Mouse (Mus musculus): ENCODE results near the gene Fam219a.
A peak's percentile ranks its signal among the peaks of the same experiment; 100 is the strongest.

Gene Fam219a

DNA sequence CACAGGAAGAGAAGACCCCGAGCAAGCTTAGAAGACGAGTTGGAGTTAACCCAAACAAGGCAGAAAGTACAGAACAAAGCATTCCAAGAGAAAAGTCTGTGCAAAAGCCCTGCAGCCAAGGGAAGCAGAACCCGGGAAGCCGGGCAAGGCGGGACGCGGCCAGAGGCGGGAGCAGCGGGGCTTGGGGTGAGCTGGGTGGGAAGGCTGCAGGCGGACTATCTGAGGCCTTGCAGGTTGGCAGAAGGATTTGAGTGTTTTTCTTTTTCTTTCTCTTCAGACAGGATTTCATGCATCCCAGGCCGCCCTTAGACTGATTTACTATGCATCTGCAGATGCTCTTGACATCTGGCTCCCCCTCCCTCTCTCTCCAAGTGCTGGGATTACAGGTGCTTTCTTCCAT lies 16.2 kb downstream of the Fam219a start:
- no peak for DNase-seq (ENCODE audit: low spot score)

DNA sequence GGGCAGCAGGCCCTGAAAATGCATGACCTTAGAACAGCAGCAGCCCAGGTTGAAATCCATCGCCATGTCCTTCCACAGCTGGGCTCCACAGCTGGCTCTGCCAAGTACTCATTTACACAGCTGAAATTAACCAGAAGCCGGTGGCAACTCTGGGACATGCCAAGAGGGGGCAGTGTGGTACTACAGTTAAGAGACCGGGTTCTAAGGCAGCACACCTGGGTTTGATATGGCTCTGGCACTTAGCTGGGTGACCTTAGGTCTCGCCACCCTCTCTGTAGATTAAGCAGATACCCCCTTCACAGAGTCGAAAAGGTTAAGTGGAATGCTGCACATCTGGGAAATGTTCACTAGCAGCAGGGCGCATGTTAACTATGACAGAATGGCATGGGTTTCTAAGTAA lies 16.8 kb downstream of the Fam219a start:
- peak; percentile 85 for DNase-seq (ENCODE audit: low spot score)

DNA sequence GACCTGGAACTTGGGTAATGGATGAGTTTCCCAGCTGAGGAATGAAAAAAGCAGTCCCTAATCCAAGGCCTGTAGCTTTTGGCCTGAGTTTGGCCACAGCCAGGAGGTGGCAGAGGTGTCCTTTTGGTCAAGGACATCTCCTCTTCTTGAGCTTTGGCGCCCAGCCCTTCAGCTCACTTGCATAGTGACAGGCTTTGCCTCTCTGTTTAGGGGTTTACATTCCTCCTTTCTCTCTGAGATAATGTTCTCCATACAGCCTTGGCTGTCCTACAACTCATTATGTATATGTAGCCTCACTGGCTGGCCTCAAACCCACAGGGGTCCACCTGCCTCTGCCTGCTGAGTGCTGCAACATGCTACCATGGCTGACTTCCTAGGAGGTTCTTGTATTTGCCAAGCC lies 22.3 kb downstream of the Fam219a start:
- no peak for DNase-seq (ENCODE audit: low spot score)

DNA sequence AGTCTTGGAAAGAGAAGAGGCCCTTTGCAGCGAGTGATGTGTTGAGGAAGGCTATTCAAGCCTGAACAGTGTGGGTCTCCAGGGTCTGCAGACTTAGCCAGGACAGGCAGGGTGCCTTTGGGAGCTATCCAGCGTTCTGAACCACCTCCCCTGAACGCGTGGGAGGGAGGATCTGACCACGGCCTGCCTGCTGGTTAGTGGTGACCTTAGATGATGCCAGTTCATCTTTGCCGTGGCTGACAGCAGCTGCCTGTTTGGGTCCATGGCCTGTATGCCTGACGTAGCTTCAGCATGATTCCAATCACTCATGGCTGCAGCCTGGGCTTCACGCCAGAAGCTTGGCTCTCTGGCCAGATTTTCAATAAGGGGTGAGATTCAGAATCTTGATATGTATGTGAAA lies 23.4 kb downstream of the Fam219a start:
- DNase-seq (ENCODE audit: low spot score) = peak; percentile 64

DNA sequence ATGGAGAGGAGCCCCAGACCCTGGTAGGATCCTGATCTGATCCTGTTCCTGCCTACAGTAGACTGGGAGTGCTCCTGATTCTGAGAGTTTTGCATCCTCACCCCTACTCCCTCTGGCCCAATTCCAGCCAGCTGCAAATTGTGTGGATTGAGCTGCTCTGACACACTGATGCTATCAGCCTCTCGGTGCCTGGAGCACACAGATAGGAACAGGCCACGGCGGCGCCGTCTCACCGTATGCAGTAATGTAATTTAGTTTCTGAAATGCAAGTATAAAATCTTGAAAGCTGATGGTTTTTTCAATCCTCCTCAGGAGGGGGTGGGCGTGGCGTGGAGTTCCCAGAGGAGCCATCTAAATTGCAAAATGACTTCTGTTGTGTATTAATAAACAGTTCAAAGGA lies 27.2 kb downstream of the Fam219a start:
- DNase-seq (ENCODE audit: low spot score) = no peak

DNA sequence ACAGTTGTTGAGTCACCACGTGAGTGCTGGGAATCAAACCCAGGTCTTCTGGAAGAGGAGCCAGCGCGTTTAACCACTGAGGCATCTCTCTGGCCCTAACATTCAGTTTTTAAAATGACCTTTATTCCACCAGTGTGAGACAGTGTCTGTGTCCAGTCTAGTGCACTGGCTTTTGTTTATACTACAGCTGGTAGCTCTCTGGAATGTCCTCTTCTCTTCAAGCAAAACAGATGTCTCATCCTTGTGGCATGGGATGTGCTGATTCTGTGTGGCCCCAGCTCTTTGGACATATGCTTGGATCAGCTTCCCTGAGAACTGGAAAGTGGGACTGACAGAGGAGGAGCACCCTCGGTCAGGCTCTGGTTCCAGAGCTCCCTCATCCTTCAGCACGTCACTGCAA lies 34.5 kb downstream of the Fam219a start:
- DNase-seq (ENCODE audit: low spot score) = no peak

DNA sequence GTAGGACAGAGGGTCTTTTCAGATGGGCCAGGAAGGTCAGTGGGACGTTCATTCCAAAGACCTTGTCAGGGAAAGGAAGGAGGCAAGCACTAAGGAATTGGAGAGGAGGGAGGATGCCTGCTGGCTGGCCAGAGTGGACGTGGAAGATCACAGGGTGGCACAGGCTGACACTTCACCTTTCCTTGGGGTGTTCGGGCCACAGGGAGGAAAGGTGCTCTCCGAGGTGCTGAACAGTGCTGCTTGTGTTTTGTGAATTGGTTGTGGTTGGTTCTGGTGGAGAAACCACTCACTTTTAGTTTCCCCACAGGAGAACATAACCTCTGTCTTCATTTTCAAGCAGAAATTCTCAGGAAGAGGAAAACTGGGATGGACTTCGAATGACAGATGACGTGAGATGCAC lies 36.9 kb downstream of the Fam219a start:
- peak; percentile 65 for DNase-seq (ENCODE audit: low spot score)

DNA sequence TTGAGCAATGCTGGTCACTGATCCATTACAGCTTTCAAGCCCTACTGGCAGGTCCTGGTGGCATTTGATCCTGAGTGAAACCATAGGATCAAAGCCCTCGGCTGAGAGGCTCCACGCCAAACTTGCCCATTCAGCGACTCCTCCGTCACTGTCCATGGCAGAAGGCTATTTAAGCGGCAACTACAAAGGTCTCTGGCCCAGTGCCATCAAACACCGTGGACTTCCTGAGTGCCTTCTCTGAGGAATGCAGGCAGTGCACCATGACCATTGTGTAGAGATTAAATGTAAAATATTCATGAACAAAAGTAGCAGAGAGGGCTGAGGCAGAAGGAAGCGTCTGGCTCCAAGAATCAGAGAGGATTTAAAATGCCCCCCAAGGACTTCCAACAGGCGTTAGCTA lies 41.3 kb downstream of the Fam219a start:
- DNase-seq (ENCODE audit: low spot score) = no peak

DNA sequence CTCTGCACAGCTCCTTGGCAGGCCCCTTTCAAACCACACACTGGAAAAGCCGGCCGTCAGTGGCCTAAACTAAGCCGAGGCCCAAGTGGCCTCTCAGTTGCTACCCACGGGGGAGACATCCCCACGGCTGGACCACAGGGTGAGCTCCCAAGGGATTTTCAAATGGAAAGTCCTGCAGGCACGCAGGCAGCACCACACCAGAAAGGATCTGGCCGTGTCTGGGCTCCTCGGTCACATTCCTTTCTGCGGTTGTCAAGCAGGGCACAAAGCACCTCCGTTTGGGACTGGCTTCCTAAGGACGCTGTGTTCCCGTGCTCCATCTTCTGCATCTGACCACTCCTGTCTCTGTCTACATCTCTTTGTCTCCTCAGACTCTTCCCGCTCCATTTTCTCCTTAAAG lies 42.3 kb downstream of the Fam219a start:
- DNase-seq (ENCODE audit: low spot score) = no peak

DNA sequence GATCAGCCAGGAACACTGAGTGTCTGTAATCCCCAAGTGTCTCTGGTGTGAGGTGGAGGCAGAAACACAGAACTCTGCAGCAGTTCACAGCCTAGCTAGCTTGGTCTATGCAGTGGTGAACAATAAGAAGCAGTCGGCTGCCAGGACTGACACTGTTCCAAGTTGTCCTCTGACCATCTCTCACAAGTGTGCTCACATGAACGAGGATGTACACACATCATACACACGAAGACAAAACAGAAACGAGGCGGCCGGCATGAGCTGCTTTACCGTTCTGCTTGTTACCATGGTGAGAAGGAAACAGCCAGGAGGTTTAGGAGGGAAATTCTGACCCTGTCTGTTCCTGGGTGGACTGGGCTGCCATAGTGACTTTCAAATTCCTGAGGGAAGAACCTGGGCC lies 42.8 kb downstream of the Fam219a start:
- DNase-seq (ENCODE audit: low spot score) = no peak

DNA sequence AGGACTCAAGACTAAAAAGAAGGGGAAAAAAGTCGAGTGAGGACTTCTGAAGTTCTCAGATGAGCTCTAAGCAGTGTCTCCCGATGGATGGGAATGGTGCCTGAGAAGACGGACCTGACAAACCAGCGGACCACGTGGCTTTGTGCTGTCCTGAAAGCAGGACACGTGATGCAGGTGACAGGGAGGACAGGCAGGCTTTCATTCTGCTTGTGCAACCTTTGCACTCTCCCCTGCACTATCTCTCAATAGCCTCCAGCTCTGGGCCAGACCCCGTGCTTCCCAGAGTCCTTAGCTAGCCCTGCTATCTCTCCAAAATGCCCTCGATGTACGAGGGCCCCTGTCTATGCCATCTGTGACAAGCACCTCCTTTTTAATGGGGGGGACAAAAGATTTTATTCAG lies 44.5 kb downstream of the Fam219a start:
- no peak for DNase-seq (ENCODE audit: low spot score)

DNA sequence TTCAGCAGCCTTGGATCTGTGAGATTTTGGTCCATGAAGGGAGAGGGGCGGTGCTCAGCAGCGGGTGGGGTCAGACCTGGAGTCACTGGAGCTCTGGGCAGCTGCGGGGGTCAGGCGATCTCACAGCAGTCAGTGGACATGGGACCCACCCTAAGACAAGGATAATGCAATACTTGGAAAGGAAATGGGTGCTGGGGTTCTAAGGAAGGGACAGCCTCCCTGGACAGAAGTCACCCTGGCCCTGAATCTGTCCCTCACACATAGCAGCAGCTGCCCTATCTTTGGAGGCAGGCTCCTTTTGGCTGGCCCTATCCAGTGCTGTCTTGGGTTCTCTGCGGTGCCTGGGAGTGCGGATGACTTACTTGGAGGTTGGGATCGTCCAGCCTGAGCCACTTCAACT lies 45.5 kb downstream of the Fam219a start:
- no peak for DNase-seq (ENCODE audit: low spot score)

DNA sequence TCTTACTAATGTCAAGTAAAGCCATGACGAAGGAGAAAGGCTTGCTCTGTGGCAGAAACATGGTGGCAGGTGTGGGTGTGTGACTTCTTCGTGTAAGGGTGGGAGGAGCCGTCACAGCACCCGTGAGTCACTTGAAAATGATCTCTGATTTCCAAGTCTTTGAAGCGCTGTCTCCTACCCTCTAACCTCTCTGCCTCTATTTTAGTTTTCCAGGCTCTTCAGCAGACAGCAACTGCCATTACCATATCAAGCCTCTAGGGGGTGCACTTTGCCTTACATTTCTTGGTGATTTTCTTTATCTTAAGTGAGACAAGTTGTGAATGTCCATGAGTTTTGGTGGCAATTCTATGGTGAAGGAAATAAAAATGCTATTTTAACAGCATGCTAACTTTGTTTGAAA lies 46.5 kb downstream of the Fam219a start:
- DNase-seq (ENCODE audit: low spot score) = peak; percentile 78

DNA sequence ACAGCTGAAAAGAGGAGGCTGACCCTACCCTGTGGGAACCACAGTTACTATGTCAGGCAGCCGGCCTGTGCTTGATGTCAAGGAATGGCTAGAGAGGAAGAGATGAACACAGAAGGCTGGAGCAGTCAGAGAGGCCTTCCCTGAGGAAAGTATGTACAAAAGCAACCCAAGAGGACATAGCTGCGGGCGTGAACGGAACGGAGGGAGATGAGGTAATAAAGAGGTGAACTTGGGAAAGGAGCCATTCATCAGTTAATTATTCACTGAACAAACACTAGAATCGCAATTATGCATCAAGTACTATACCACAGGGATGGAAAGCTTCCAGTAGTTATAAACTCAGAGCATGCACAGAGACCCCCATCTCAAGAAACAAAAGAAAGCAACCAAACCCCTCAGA lies 47.2 kb downstream of the Fam219a start:
- DNase-seq (ENCODE audit: low spot score) = no peak

DNA sequence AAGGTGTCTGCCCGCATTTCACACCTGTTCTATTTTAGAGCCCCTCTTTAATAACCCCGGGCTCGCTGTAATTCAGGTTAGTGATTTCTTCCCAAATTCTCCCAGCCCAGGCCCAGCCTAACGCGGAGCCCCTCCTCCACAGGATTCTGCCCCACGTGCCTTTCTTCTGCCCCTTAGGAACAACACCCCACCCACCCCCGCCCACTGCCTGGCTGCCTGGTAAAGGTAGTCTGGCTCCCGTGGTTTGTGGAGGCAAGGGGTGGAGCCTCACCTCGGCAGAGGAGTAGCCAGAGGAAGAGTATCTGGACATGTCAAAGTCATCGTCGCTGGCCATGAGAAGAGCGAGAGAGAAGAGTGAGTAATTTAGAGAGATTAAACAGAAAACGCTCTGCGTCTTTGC lies 48.7 kb downstream of the Fam219a start:
- DNase-seq (ENCODE audit: low spot score) = no peak

DNA sequence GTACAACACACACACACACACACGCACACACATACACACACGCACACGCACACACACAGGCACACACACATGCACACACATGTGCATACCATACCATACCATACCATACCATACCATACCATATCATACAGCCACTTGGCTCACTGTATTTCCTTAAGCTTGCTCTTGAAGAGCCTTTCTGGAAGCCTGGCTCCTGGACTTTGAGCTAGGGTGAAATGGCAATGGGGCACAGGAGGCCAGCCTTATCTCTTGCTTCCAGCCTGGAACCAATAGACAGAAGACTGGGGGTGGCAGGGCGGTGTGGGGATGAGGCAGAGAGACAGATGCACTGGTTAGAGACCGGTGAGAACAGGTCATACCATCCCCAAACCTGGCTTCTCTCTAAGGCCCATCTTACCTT lies 50.1 kb downstream of the Fam219a start:
- no peak for DNase-seq (ENCODE audit: low spot score)

DNA sequence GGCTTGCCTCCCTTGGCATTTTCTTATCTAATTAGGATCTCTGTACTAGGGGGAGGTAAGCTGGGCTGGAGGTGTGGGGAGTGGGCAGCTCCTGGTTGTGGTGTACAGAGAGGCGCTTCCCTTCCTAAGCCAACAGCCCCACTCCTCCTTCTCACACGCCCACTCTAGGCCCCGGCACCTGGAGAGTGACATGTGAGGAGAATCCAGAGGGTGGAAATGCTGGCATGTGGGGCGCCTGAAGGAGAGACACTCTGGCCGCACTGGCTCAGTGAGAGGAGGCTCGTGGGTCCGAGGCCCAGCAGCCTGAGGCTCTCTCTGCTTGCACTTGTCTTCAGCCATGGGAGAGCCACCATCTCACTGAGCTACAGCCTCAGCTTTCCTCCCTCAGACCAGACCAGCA lies 51.0 kb downstream of the Fam219a start:
- no peak for DNase-seq (ENCODE audit: low spot score)

DNA sequence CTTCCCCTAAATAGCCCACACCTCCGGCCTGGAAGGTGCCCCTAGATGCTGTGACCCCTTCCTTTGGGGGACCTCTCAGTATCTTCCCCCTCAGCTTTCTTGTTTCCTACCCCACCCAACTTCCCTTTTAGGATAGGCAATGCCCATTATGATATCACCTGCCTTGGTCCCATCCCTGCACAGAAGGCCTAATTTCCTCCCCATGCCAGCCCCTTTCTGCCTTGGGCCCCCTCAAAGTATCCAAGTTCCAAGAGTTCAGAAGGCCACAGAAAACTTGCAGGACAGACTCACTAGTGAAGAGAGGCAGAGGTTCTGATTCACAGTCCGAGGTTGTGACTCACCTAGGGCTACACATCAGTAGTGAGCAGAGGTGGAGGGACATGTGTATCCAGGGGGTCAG lies 52.1 kb downstream of the Fam219a start, which contains the start of gene 1110017D15Rik:
Gene 1110017D15Rik (minus strand): TSS at position 101 of the 400 bp plus-strand sequence.
- no peak for DNase-seq (ENCODE audit: low spot score)

DNA sequence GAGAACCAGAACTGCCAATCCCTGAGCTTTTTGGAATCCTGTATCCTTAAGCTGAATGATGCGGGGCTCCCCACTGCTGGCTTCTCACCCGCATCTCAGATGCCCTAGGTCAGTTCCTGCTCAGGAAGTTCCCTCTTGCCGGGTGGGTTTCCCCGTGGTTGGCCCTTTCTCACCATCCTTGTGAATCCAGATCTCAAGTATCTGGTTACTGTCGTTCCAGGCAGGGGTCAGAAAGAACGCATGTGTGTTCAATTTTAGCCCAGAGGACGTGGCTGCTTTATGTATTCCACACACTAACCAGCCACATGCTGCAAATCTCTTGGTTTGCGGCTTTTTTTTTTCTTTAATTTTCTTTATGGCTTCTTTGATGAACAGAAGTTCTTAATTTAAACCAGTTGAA lies 55.6 kb downstream of the Fam219a start:
- no peak for DNase-seq (ENCODE audit: low spot score)

DNA sequence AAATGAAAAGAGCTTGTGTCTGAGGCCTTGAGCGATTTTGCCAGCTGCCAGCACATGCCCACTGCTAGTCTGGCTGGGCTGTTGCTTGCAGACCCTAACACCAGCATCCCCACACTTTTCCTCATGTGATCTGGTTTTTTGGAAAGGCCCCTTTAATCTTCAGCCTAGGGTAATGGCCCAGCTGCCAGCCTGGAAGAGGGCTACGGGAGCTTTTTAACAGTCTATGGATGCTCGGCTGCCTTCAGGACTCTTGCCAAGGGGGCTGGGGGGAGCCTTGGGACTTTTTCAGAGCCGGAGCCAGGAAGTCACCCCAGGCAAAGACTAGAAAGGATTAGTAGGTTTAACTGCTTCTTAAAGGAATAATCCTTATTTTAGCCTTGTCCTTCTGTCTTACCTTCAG lies 56.0 kb downstream of the Fam219a start:
- DNase-seq (ENCODE audit: low spot score) = no peak

DNA sequence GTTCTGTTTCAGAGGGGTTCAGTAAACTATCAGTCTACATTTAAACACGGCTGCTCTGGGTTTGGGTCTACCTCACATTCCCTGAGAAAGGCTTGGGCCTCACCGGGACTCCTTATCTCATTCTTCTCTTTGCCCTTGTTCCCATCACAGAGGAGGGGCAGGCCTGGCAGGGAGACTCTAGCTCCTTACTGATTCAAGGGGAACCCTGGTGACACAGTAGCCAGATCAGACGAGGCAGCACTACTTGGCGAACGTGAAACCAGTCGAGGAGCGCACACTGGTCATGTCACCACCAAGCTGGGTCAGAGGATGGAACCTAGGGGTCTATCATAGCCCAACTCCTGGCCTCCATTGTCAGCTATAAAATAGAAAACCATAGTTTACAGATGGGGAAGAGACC lies 61.3 kb downstream of the Fam219a start:
- DNase-seq (ENCODE audit: low spot score) = no peak

DNA sequence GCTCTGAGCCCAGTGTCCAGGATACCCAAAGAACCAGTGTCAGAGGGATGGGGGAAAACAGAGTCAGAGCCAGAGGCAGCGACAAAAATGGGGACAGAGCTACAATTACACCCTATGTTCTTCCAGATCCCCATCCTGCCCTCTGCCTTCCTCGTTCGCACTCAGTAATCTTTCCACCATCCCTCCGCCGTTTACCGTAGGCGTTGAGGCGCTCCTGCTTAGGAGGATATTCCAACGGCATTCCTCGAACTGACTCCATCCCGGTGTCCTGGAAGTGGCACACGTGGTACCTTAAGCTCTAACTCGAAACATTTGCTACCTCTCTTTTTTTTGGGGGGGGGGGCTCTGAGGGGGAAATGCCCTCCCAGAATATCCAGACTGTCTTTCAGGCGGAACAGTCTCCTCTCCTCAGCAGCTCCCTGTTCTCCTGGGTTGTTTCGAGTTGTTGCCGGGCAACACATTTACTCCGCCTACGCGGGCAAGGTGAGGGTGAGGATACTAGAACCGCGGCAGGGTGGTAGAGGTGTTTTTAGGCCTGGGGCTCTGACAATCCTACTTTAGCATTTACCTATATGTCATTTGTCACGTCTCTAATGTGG lies 61.9 kb downstream of the Fam219a start:
- peak; percentile 35 for DNase-seq (ENCODE audit: low spot score)

DNA sequence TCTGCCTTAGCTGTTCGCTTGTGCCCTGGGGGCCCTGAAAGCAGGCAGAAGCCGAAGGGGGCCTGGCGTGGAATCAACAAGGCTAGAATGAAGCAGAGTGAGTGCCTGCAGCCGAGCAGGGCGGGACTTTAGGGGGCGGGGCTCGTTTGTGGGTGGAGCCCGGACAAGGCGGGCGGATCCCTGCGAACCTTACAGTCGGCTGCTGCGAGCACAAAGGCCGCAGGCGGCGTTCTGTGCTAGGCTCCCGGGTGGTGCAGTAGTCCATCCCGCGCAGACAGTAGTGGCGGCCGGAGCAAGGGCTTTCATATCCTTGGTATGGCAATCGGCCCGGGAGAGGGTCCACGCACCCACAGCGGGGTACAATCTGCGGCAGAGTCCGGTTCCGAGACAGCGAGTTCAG lies 62.4 kb downstream of the Fam219a start:
- peak; percentile 90 for DNase-seq (ENCODE audit: low spot score)

DNA sequence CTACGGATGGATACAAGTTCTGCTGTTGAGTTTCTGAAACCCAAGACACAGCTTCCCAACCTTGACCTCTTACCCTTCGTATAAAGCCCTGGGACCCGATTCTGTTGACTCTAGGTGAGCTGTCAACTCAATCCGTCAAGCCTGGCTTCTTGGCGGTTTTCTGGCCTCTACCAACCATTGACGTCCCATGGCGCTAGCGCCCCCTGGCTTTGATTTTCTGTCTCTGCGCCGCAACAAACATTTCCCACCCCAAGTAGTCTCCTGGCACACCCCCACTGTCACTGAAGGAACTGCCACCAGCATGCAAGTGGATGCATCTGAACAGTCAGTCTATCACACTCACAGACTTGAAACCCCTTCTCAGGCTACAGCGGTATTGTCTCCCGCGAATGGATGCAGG lies 63.2 kb downstream of the Fam219a start:
- peak; percentile 72 for DNase-seq (ENCODE audit: low spot score)

DNA sequence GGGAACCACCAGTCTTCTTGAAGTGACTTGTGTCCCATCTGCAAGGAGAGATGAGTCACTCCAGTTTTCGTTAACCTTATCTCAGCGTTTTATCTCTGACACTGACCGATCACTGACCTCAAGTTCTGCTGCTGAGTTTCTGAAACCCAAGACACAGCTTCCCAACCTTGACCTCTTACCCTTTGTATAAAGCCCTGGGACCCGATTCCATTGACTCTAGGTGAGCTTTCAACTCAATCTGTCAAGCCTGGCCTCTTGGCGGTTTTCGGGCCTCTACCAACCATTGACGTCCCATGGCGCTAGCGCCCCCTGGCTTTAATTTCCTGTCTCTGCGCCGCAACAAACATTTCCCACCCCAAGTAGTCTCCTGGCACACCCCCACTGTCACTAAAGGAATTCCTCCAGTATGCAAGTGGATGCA lies 64.2 kb downstream of the Fam219a start:
- no peak for DNase-seq (ENCODE audit: low spot score)
